In genomic region chr10:10659976-10660375, GRCm38 (mm10) we compare ENCODE assay signal across 40 mouse cellular contexts. TPM values are rescaled to one million over a fixed set of nuclear protein-coding genes. Genes with fewer than 3 reads are reported as not detected.
"Had no signal": no experiment of that assay in that cellular context is flagged by ENCODE, and none has a peak within 500 bp of the region (broad histone marks: within the 10 kb centered on the region; RNA-seq: fewer than 3 reads in every experiment).

No protein-coding gene starts in this region.

- H3K4me3 ChIP-seq: heart, embryonic 10.5 days; heart, embryonic 12.5 days; hindbrain, embryonic 13.5 days; hindbrain, embryonic 15.5 days; kidney, embryonic 15.5 days; left cerebral cortex, adult 2 months; limb, embryonic 10.5 days; limb, embryonic 12.5 days; liver, embryonic 12.5 days had no signal

- H3K27me3 ChIP-seq: heart, embryonic 12.5 days; hindbrain, embryonic 13.5 days; hindbrain, embryonic 15.5 days; kidney, embryonic 15.5 days; limb, embryonic 12.5 days; liver, embryonic 12.5 days had no signal

- H3K36me3 ChIP-seq: heart, embryonic 10.5 days; heart, embryonic 12.5 days; hindbrain, embryonic 13.5 days; hindbrain, embryonic 15.5 days; kidney, embryonic 15.5 days; limb, embryonic 10.5 days; limb, embryonic 12.5 days; liver, embryonic 12.5 days had no signal

- H3K4me1 ChIP-seq: heart, embryonic 10.5 days; heart, embryonic 12.5 days; hindbrain, embryonic 13.5 days; hindbrain, embryonic 15.5 days; kidney, embryonic 15.5 days; limb, embryonic 10.5 days; limb, embryonic 12.5 days; liver, embryonic 12.5 days had no signal

- ATAC-seq: hindbrain, postnatal 0 days; intestine, embryonic 16.5 days; liver, embryonic 12.5 days had no signal

- H3K27ac ChIP-seq: heart, embryonic 10.5 days; hindbrain, embryonic 13.5 days; hindbrain, embryonic 15.5 days; hindbrain, postnatal 0 days; kidney, embryonic 15.5 days; kidney, postnatal 0 days; left cerebral cortex, adult 2 months; limb, embryonic 10.5 days; limb, embryonic 12.5 days; liver, embryonic 12.5 days had no signal

- DNase-seq: gastrocnemius, postnatal 14 days; gastrocnemius, postnatal 36 days; heart, adult 18-20 months; heart, postnatal 10 days; heart, postnatal 4 days; kidney, adult 11 months; kidney, adult 2 months; kidney, adult 9 months; kidney, postnatal 14 days; kidney, postnatal 36 days; liver had no signal

- H3K9me3 ChIP-seq: heart, embryonic 10.5 days; heart, embryonic 12.5 days; hindbrain, embryonic 13.5 days; hindbrain, embryonic 15.5 days; kidney, embryonic 15.5 days; limb, embryonic 10.5 days; limb, embryonic 12.5 days; liver, embryonic 12.5 days had no signal

RNA-seq across cellular contexts. Expression of gene Gm10944, which starts 21.2 kb away (rescaled TPM):
- total RNA-seq: gastrocnemius, adult 18-20 months; gastrocnemius, adult 8-10 months; gastrocnemius, postnatal 14 days; gastrocnemius, postnatal 36 days; heart, adult 18-20 months; heart, adult 8-10 months; heart, postnatal 10 days; heart, postnatal 25 days; heart, postnatal 4 days; hindbrain, postnatal 0 days; layer of hippocampus, adult 18-20 months; layer of hippocampus, adult 8-10 months; layer of hippocampus, postnatal 10 days; layer of hippocampus, postnatal 25 days; left cerebral cortex, adult 2 months; left cerebral cortex, postnatal 14 days; left cerebral cortex, postnatal 36 days had no signal
- polyA plus RNA-seq: gonadal fat pad, adult 2 months; heart, embryonic 10.5 days; heart, embryonic 12.5 days; heart, embryonic 14.5 days; heart, embryonic 16.5 days; hindbrain, embryonic 11.5 days; hindbrain, embryonic 13.5 days; hindbrain, embryonic 15.5 days; hindbrain, postnatal 0 days; intestine, embryonic 14.5 days; intestine, embryonic 16.5 days; kidney, adult 2 months; kidney, embryonic 15.5 days; kidney, postnatal 0 days; large intestine, adult 2 months; limb, embryonic 10.5 days; limb, embryonic 12.5 days; limb, embryonic 14.5 days; liver, embryonic 12.5 days had no signal
